Mouse (Mus musculus): ENCODE measurements around the gene Zfp654. TPM values are rescaled to one million over a fixed set of nuclear protein-coding genes. Genes with fewer than 3 reads are reported as not detected.
A peak's percentile ranks its signal among the peaks of the same experiment; 100 is the strongest.
"Not testable (repeated sequence)": the region's sequence is repeated elsewhere in the genome, so short reads cannot be mapped to it uniquely, and the experiment has no call there.

The Zfp654 gene
- polyA plus RNA-seq, 1 experiment from 2014 or later: 5.6 TPM

DNA sequence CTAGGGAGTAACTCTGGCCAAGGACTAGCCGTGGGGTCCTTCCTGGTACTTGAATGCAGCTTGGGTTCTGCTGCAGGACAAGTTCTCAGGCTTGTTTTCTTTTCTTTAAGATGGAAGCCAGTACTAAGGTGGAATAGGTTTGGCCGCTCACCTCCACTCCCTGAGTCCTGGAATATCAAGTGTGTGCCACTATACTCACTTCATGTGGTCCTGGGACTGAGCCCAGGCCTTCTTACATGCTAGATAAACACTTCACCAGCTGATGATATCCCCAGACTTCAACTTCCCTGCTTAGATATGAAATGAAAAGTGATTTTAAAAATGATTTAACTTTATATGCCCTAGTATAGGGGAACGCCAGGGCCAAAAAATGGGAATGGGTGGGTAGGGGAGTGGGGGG is 25.9 kb upstream of the Zfp654 start:
- H3K4me3 ChIP-seq (replicated peaks): no peak overlapping the region
- ATAC-seq (ENCODE audit: insufficient number of reproducible peaks, low FRiP score, low TSS enrichment, low read depth): no peak
- H3K4me2 ChIP-seq (replicated peaks): no peak overlapping the region
- H3K27me3 ChIP-seq: no peaks in the 10 kb centered on the region
- no peaks in the 10 kb centered on the region for H3K36me3 ChIP-seq
- no peak overlapping the region for H3K27ac ChIP-seq (replicated peaks)
- no peaks in the 10 kb centered on the region for H3K9me3 ChIP-seq (replicated peaks)
- 89% methylated on average over 3 of the region's 3 CpGs for WGBS
- no peak overlapping the region for H3K9ac ChIP-seq
- no peaks in the 10 kb centered on the region for H3K4me1 ChIP-seq

GRCm38 (mm10) chr16:64876631-64877265 is 25.3 kb upstream of the Zfp654 start:
- H3K9me3 ChIP-seq (replicated peaks): no peaks in the 10 kb centered on the region
- H3K4me1 ChIP-seq: no peaks in the 10 kb centered on the region
- H3K27ac ChIP-seq (replicated peaks): no peak overlapping the region
- ATAC-seq (ENCODE audit: insufficient number of reproducible peaks, low FRiP score, low TSS enrichment, low read depth): no peak
- H3K4me3 ChIP-seq (replicated peaks): no peak overlapping the region
- 73% methylated on average over 4 of the region's 4 CpGs for WGBS
- H3K27me3 ChIP-seq: no peaks in the 10 kb centered on the region
- no peaks in the 10 kb centered on the region for H3K36me3 ChIP-seq
- no peak overlapping the region for H3K4me2 ChIP-seq (replicated peaks)
- H3K9ac ChIP-seq: no peak overlapping the region

DNA sequence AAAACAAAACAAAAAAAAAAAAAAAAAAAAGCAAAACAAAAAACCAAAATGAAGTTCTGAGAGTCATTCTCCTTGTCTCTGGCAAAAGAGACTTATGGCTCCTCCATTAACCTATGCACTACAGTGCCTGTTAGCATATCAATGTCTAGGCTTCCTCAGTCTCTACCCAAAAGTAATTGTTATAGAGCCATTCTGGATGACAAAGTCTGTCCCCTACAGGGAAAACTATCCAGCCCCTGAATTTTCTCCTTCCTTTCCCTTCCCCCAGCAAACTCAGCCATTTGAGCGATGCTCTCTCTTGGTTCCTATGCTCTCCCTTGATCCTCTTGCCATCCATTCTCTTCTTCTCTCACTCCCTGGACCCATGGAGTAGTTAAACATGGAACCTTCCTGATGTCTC is 24.4 kb upstream of the Zfp654 start:
- Histone ChIP-seq H3K4me1 (no peaks in the 10 kb centered on the region), H3K9me3 (replicated peaks) (no peaks in the 10 kb centered on the region), H3K4me2 (replicated peaks) (no peak overlapping the region), H3K27me3 (no peaks in the 10 kb centered on the region), H3K9ac (no peak overlapping the region), H3K27ac (replicated peaks) (no peak overlapping the region), H3K4me3 (replicated peaks) (no peak overlapping the region), H3K36me3 (no peaks in the 10 kb centered on the region)
- ATAC-seq (ENCODE audit: insufficient number of reproducible peaks, low FRiP score, low TSS enrichment, low read depth): no peak
- 89% methylated on average over 1 of the region's 1 CpGs for WGBS

DNA sequence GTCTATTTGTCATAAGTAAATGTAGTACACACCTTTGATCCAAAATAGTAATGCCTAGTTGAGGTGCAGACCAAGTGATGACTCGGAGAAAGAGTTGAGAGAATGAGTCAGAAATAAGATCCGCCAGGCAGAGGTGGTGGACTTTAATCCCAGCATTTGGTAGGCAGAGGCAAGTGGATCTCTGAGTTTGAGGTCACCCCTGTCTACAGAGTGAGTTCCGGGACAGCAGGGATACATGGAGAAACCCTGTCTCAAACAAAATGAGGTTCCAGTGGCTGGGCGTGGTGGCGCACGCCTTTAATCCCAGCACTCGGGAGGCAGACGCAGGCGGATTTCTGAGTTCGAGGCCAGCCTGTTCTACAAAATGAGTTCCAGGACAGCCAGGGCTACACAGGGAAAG is 23.9 kb upstream of the Zfp654 start:
- no peak overlapping the region for H3K27ac ChIP-seq (replicated peaks)
- WGBS: 92% methylated on average over 10 of the region's 10 CpGs
- H3K9ac ChIP-seq: no peak overlapping the region
- no peaks in the 10 kb centered on the region for H3K9me3 ChIP-seq (replicated peaks)
- ATAC-seq (ENCODE audit: insufficient number of reproducible peaks, low FRiP score, low TSS enrichment, low read depth): no peak
- H3K36me3 ChIP-seq: no peaks in the 10 kb centered on the region
- no peaks in the 10 kb centered on the region for H3K4me1 ChIP-seq
- H3K4me3 ChIP-seq (replicated peaks): no peak overlapping the region
- H3K27me3 ChIP-seq: no peaks in the 10 kb centered on the region
- H3K4me2 ChIP-seq (replicated peaks): no peak overlapping the region

DNA sequence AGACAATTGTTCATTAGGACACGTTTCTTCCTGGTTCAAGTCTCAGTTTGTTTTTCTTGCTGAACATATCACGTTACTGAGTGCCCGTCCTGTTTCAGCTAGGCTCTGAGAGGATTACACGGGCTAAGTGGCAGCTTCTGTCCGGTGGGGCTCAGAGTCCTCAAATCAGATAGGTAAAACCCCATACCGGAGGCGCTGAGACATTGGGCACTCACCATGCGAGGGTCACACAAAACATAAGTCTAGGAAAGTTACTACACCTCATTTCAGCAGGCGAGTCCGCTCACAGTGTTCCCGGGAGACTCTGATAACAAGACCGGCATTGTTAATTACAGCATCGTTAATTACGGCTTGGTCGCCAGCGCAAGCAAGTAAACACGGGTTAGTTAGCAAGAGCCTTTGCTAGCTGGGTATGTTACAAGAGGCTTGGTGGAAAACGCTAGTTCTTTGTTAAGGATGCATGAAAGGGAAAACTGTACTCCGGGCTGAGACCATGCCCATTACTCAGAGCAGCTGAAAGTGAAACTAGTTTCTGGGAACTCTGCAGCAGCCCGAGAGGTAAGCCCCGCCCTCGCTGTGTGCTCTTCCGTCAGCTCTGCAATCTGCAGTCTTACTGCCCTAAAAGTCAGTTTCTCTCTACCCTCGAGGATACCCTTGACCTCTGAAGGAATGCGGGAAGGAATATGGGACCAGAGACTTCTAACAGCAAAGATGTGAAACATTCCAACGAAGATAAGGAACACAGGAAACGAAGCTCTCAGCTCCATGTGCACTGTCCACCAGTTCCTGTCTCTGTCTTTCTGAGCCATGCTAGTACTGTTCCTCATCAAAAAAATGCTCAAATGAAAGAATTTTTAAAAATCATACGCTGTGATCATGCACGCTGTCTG is 22.2 kb upstream of the Zfp654 start:
- Histone ChIP-seq H3K4me3 (replicated peaks) (peak overlapping the region; percentile 63), H3K36me3 (no peaks in the 10 kb centered on the region), H3K9ac (peak overlapping the region; percentile 49), H3K4me1 (no peaks in the 10 kb centered on the region), H3K4me2 (replicated peaks) (peak overlapping the region; percentile 54), H3K27ac (replicated peaks) (peak overlapping the region; percentile 85), H3K9me3 (replicated peaks) (no peaks in the 10 kb centered on the region), H3K27me3 (no peaks in the 10 kb centered on the region)
- peak; percentile 92 for ATAC-seq (ENCODE audit: insufficient number of reproducible peaks, low FRiP score, low TSS enrichment, low read depth)
- under 1% methylated on average over 29 of the region's 29 CpGs for WGBS

DNA sequence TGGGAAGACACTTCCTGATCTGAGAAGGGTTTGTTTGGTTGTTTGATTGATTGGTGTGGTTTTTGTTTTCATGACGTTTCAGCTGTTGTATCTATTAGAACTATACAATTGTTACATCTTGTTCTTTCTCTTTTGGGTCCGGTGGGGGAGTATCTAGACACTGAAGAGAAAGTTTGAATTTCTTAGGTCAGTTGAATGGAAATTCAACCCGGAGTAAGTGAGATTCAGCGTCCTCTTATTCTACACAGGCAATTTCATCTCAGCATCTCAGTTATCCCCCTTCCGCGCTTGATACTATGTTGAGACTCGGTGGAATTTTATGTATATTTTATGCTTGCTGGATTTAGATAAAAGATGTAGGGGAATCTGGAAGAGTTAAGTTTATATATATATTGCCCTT is 21.4 kb upstream of the Zfp654 start:
- no peaks in the 10 kb centered on the region for H3K4me1 ChIP-seq
- peak overlapping the region; percentile 54 for H3K4me2 ChIP-seq (replicated peaks)
- H3K4me3 ChIP-seq (replicated peaks): peak overlapping the region; percentile 63
- no peaks in the 10 kb centered on the region for H3K9me3 ChIP-seq (replicated peaks)
- H3K27ac ChIP-seq (replicated peaks): no peak overlapping the region
- WGBS: 6% methylated on average over 7 of the region's 7 CpGs
- ATAC-seq (ENCODE audit: insufficient number of reproducible peaks, low FRiP score, low TSS enrichment, low read depth): no peak
- no peak overlapping the region for H3K9ac ChIP-seq
- H3K36me3 ChIP-seq: no peaks in the 10 kb centered on the region
- no peaks in the 10 kb centered on the region for H3K27me3 ChIP-seq

DNA sequence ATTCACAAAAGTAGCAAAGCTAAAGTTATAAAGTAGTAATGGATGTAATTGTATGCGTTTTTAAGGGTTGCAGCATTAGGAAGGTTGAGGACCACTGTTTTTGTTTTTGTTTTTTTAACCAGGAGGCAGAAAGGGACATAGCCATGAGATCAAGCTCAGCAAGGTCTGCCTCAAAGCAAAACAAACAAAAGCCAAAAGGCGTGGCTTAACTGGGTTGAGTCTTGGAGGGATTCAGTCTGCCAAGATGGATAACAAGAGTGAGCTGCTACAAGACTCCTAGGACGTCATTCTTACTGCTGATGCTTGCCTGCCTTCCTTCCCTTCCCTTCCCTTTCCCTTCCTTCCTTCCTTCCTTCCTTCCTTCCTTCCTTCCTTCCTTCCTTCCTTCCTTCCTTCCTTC is 20.8 kb upstream of the Zfp654 start:
- 23% methylated on average over 3 of the region's 3 CpGs for WGBS
- ATAC-seq (ENCODE audit: insufficient number of reproducible peaks, low FRiP score, low TSS enrichment, low read depth): no peak
- no peaks in the 10 kb centered on the region for H3K27me3 ChIP-seq
- no peak overlapping the region for H3K9ac ChIP-seq
- H3K4me3 ChIP-seq (replicated peaks): no peak overlapping the region
- H3K4me1 ChIP-seq: no peaks in the 10 kb centered on the region
- no peaks in the 10 kb centered on the region for H3K36me3 ChIP-seq
- H3K4me2 ChIP-seq (replicated peaks): no peak overlapping the region
- H3K9me3 ChIP-seq (replicated peaks): no peaks in the 10 kb centered on the region
- H3K27ac ChIP-seq (replicated peaks): no peak overlapping the region

DNA sequence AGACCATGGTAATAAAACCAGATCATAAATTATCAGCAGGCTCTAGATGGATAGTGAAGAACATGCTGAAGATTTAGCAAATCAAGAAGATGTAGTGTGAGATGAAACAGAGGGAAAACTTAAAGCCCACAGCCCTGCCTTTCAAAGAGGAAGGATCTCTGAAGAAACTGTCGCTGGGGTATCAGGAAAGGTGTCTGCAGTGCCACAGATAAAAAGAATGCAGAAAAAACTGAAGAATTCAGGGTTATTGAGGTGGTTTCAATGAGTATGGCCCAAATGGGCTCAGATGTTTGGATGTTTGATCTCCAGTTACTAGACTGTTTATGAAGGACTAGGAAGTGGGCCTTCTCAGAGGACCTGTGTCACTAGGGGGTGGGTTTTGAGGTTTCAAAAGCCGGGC is 18.2 kb upstream of the Zfp654 start:
- 75% methylated on average over 2 of the region's 2 CpGs for WGBS
- no peak overlapping the region for H3K27ac ChIP-seq (replicated peaks)
- no peaks in the 10 kb centered on the region for H3K4me1 ChIP-seq
- H3K27me3 ChIP-seq: no peaks in the 10 kb centered on the region
- no peaks in the 10 kb centered on the region for H3K9me3 ChIP-seq (replicated peaks)
- no peak for ATAC-seq (ENCODE audit: insufficient number of reproducible peaks, low FRiP score, low TSS enrichment, low read depth)
- no peaks in the 10 kb centered on the region for H3K36me3 ChIP-seq
- H3K9ac ChIP-seq: no peak overlapping the region
- no peak overlapping the region for H3K4me2 ChIP-seq (replicated peaks)
- no peak overlapping the region for H3K4me3 ChIP-seq (replicated peaks)

GRCm38 (mm10) chr16:64868613-64869012 is 17.2 kb upstream of the Zfp654 start:
- ATAC-seq (ENCODE audit: insufficient number of reproducible peaks, low FRiP score, low TSS enrichment, low read depth): no peak
- H3K36me3 ChIP-seq: no peaks in the 10 kb centered on the region
- H3K9ac ChIP-seq: no peak overlapping the region
- no peaks in the 10 kb centered on the region for H3K4me1 ChIP-seq
- H3K9me3 ChIP-seq (replicated peaks): no peaks in the 10 kb centered on the region
- no peak overlapping the region for H3K4me2 ChIP-seq (replicated peaks)
- H3K4me3 ChIP-seq (replicated peaks): no peak overlapping the region
- WGBS: 59% methylated on average over 6 of the region's 6 CpGs
- H3K27ac ChIP-seq (replicated peaks): no peak overlapping the region
- H3K27me3 ChIP-seq: no peaks in the 10 kb centered on the region

DNA sequence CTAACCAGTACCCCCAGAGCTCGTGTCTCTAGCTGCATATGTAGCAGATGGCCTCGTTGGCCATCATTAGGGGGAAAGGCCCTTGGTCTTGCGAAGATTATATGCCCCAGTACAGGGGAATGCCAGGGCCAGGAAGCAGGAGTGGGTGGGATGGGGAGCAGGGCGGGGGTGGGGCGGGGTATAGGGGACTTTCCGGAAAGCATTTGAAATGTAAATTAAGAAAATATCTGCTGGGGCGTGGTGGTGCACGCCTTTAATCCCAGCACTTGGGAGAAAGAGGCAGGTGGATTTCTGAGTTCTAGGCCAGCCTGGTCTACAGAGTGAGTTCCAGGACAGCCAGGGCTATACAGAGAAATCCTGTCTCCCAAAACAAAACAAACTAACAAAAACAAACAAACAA is 14.4 kb upstream of the Zfp654 start:
- not testable (repeated sequence) for H3K9me3 ChIP-seq (replicated peaks); H3K36me3 ChIP-seq; H3K27ac ChIP-seq (replicated peaks); H3K27me3 ChIP-seq; H3K4me1 ChIP-seq; H3K4me2 ChIP-seq (replicated peaks); H3K4me3 ChIP-seq (replicated peaks); H3K9ac ChIP-seq; ATAC-seq (ENCODE audit: insufficient number of reproducible peaks, low FRiP score, low TSS enrichment, low read depth)
- WGBS: 84% methylated on average over 8 of the region's 8 CpGs

- WGBS: 84% methylated on average over 3 of the region's 3 CpGs
- ATAC-seq (ENCODE audit: insufficient number of reproducible peaks, low FRiP score, low TSS enrichment, low read depth): no peak
- Histone ChIP-seq H3K4me2 (replicated peaks) (no peak overlapping the region), H3K27ac (replicated peaks) (no peak overlapping the region), H3K36me3 (peaks cover 17% of the 10 kb centered on the region), H3K27me3 (no peaks in the 10 kb centered on the region), H3K4me1 (peaks cover 8% of the 10 kb centered on the region; the same call in 1 of the 2 replicates), H3K9me3 (replicated peaks) (no peaks in the 10 kb centered on the region), H3K4me3 (replicated peaks) (no peak overlapping the region), H3K9ac (no peak overlapping the region)
Observed at GRCm38 (mm10) chr16:64856946-64857345, 5.5 kb upstream of the Zfp654 start.
